Mouse (Mus musculus) bone marrow, adult 2 months (tissue): ENCODE data around the gene Narfl.

Source experiments
- CTCF ChIP-seq: fragments of 200-500 bp; IDR thresholded peaks from 2 replicates; pipeline ENCODE4 v1.5.1; 2011; ENCODE audit warnings: low read length, control low read depth; ENCODE audit not compliant: control insufficient read depth, insufficient read depth
- POLR2A ChIP-seq: fragments of 200-500 bp; IDR thresholded peaks from 2 replicates; pipeline ENCODE4 v1.6.1; 2011; ENCODE audit warnings: low read depth, mild to moderate bottlenecking, control low read depth, low read length, borderline replicate concordance; ENCODE audit not compliant: control insufficient read depth

- TF ChIP-seq POLR2A (no peak), CTCF (no peak)
These were observed 34.5 kb downstream of the Narfl start for GRCm38 (mm10) chr17:25808028-25808427.
